Mouse (Mus musculus) forebrain, postnatal 0 days (tissue): ENCODE measurements at regions not wholly inside any gene's neighbourhood (a gene's known extent, or its start where the extent isn't known, plus 50 kb on each side); places are given as distances from the start of the nearest gene placed in this dataset.

ENCODE experiments used
- ATAC-seq: fragments of 200-750 bp; cut with Nextera tagmentation; 2 replicates; pipeline ENCODE4 v1.8.0; 2017; ENCODE audit warnings: mild to moderate bottlenecking, moderate library complexity
- DNase-seq: peaks from one replicate; pipeline ENCODE4 v3.0.0-alpha.2; 2015
- H3K27ac ChIP-seq: fragments of 300-500 bp; sonication (generic); 2 replicates; pipeline ENCODE4 v1.5.1; 2014; ENCODE audit warnings: low read depth, mild to moderate bottlenecking, antibody characterized with exemption, low read length, moderate library complexity, mixed read lengths
- H3K27me3 ChIP-seq: fragments of 300-500 bp; sonication (generic); 2 replicates; pipeline ENCODE4 v1.6.1; 2014; ENCODE audit warnings: mild to moderate bottlenecking, low read length, mixed read lengths; ENCODE audit not compliant: insufficient read depth
- H3K36me3 ChIP-seq: fragments of 300-500 bp; sonication (generic); 2 replicates; pipeline ENCODE4 v1.6.1; 2014; ENCODE audit warnings: mild to moderate bottlenecking, moderate library complexity; ENCODE audit not compliant: insufficient read depth
- H3K4me1 ChIP-seq: fragments of 300-500 bp; sonication (generic); 2 replicates; pipeline ENCODE4 v1.6.1; 2014; ENCODE audit warnings: antibody characterized with exemption; ENCODE audit not compliant: insufficient read depth
- H3K4me2 ChIP-seq: fragments of 300-500 bp; sonication (generic); 2 replicates; pipeline ENCODE4 v1.6.1; 2014; ENCODE audit warnings: low read depth, mild to moderate bottlenecking, moderate library complexity
- H3K4me3 ChIP-seq: fragments of 300-500 bp; sonication (generic); 2 replicates; pipeline ENCODE4 v1.5.1; 2014; ENCODE audit warnings: low read depth, low read length, mixed read lengths
- H3K9ac ChIP-seq: fragments of 300-500 bp; sonication (generic); 2 replicates; pipeline ENCODE4 v1.6.1; 2014; ENCODE audit warnings: mild to moderate bottlenecking
- H3K9me3 ChIP-seq: fragments of 300-500 bp; sonication (generic); 2 replicates; pipeline ENCODE4 v1.6.1; 2016; ENCODE audit warnings: low read length
- CTCF ChIP-seq: sonication (generic); IDR thresholded peaks from 2 replicates; pipeline ENCODE4 v1.5.1; 2016; ENCODE audit warnings: antibody characterized with exemption, control low read depth, low read depth
- WGBS: fragments of 180-500 bp; shearing (Covaris S2); extraction: QIAGEN DNeasy Blood & Tissue Kit; methylation state at CpG from one replicate; pipeline ENCODE4 v1.1.7; 2014; 5-methylcytosine and 5-hydroxymethylcytosine counted together

DNA sequence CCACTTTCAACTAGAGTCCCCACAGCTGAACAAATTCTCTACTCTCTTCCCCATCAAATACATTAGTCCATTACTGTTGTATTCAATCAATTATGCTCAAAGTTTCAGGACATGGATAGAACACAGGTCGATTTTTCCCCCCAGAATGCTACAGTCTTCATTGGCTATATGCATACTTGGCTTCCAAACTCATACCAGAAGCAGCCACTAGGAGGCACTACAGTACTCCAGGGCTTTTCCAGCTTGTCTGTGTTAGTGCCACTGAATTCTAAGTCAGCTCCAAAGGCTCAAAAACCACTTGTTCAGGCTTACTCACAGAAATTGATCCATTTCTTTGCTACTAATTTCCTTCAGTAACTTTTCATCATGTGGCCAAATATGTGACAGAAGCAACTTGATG lies 371.9 kb upstream of the Cdh4 start:
- H3K27me3 ChIP-seq: no peaks in the 10 kb centered on the region
- H3K9me3 ChIP-seq: no peaks in the 10 kb centered on the region
- no peak for ATAC-seq
- 44% methylated on average over 1 of the region's 1 CpGs for WGBS
- TF ChIP-seq CTCF: peak; percentile 68
- H3K9ac ChIP-seq: no peak overlapping the region
- DNase-seq: peak; percentile 51
- H3K36me3 ChIP-seq: no peaks in the 10 kb centered on the region
- no peak overlapping the region for H3K4me2 ChIP-seq
- H3K4me3 ChIP-seq: no peak overlapping the region
- no peaks in the 10 kb centered on the region for H3K4me1 ChIP-seq
- H3K27ac ChIP-seq: no peak overlapping the region

DNA sequence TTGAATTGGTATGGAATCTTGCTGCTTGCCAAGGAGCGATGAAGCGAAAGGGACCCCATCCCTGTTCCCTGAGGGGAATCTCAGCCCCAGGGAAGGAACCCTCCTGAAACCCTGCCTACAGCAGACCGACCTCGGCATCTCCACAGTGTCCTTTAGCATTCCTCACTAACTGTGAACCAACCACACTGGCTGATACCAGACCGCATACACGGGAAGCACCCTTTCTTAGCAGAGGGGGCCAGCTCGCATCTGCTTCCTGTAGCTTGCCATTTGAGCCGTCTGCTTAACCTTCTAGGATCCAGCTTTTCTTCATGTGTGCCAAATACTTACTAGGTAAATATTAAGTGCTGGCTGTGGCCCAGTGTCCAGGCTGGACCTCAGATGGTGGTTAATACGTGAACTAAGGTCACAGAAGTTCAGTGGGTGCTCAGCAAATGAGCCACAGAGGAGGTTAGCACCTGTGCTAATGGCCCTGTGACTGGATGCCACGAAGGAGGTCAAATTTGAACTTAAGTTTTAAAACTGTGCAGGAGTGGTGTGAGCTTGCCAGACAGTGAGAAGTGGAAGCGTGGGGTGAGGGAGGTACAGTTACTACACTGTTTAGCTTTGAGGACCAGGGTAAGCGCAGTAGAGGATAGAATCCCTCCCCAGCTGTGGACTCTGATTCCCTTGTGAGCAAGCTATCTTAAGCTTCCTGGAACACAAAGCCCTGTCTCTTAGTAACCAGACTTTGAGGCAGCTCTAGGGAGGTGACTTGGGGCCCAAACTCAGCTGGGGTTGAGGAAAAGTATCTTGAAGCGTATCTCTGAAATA lies 361.6 kb upstream of the Cdh4 start:
- Histone ChIP-seq H3K36me3 (no peaks in the 10 kb centered on the region), H3K27ac (no peak overlapping the region), H3K4me2 (no peak overlapping the region), H3K9me3 (no peaks in the 10 kb centered on the region), H3K27me3 (no peaks in the 10 kb centered on the region), H3K9ac (no peak overlapping the region), H3K4me1 (no peaks in the 10 kb centered on the region), H3K4me3 (no peak overlapping the region)
- ATAC-seq (no peak), DNase-seq (no peak)
- 69% methylated on average over 13 of the region's 13 CpGs for WGBS
- no peak for TF ChIP-seq CTCF

DNA sequence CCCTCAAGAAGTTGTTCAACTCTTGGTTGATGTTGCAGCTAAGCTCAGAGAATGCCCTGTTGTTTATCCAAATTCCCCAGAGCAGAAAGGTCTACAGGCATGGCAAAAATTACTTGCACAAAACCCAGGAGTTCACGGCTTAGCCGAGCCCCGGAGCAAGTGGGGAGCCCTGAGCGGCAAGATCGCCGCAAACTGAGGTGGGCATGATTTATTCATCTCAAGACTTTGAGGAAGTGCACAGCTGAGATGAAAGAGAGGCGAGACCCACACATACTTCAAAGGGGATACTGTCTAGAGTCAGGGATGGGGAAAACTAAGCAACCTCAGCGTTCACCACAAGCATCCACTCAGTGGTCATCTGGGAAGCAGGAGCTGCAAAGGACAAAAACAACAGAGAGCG lies 355.3 kb upstream of the Cdh4 start:
- DNase-seq (no peak), ATAC-seq (no peak)
- H3K4me1 ChIP-seq: no peaks in the 10 kb centered on the region
- H3K27ac ChIP-seq: no peak overlapping the region
- WGBS: 90% methylated on average over 9 of the region's 9 CpGs
- H3K9ac ChIP-seq: no peak overlapping the region
- no peak overlapping the region for H3K4me2 ChIP-seq
- no peaks in the 10 kb centered on the region for H3K27me3 ChIP-seq
- no peak overlapping the region for H3K4me3 ChIP-seq
- TF ChIP-seq CTCF: no peak
- no peaks in the 10 kb centered on the region for H3K9me3 ChIP-seq
- no peaks in the 10 kb centered on the region for H3K36me3 ChIP-seq

DNA sequence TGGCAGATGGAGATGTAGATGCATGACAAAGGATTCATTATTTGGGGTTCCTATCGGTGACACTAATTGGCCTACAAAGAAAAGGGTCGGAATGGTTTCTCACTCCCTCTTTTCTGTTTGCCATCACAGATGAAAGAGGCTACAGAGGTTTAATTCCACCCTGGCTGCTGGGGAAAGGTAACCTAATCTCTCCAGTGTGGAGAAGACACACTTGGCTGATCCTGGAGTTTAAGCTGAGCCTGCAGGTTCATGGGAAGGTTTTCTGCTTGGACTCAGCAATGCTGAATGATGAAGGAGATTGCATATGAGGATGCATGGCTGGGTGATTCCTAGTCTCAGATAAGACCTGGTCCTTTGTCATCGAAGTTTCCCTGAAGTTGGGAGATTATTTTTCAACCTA lies 350.8 kb upstream of the Cdh4 start:
- Histone ChIP-seq H3K9ac (no peak overlapping the region), H3K36me3 (no peaks in the 10 kb centered on the region), H3K4me1 (no peaks in the 10 kb centered on the region), H3K4me2 (no peak overlapping the region), H3K27ac (no peak overlapping the region), H3K9me3 (no peaks in the 10 kb centered on the region), H3K27me3 (no peaks in the 10 kb centered on the region), H3K4me3 (no peak overlapping the region)
- no peak for TF ChIP-seq CTCF
- DNase-seq: no peak
- 33% methylated on average over 3 of the region's 3 CpGs for WGBS
- ATAC-seq: no peak

DNA sequence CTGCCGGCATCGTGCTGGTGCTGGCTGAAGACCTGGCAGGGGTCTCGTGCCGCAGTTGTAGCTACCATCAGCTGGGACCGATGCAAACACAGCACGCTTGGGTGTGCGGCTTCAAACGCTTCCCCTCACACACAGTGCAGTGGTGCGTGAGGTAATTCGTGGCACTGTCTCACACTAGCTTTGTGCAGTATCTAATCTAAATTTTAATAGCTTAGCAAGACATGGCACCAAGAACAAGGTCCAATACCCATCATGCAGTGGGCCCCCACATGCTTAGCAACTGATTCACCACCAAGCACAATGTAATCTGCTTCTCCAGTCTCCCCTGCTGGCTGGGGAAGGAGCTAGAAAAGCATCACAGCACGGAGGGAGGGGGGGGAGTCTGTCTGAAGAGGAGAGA lies 348.2 kb upstream of the Cdh4 start:
- Histone ChIP-seq H3K27me3 (no peaks in the 10 kb centered on the region), H3K36me3 (no peaks in the 10 kb centered on the region), H3K9me3 (no peaks in the 10 kb centered on the region), H3K4me1 (no peaks in the 10 kb centered on the region), H3K4me3 (no peak overlapping the region), H3K4me2 (peak overlapping the region; percentile 23), H3K27ac (no peak overlapping the region), H3K9ac (no peak overlapping the region)
- ATAC-seq (peak; percentile 89), DNase-seq (peak; percentile 58)
- peak; percentile 40 for TF ChIP-seq CTCF
- WGBS: 16% methylated on average over 11 of the region's 11 CpGs

DNA sequence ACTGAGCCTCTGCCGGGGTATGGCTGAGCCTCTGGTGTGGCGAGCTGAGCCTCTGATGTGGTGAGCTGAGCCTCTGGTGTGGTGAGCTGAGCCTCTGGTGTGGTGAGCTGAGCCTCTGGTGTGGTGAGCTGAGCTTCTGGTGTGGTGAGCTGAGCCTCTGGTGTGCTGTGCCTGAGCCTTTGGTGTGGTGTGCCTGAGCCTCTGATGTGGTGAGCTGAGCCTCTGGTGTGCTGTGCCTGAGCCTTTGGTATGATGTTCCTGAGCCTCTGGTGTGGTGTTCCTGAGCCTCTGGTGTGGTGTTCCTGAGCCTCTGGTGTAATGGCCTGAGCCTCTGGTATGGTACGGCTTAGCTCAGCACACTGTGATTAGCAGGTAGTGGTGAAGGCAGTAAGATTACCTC lies 346.2 kb upstream of the Cdh4 start:
- no peak for DNase-seq
- H3K4me2 ChIP-seq: no peak overlapping the region
- H3K4me1 ChIP-seq: no peaks in the 10 kb centered on the region
- no peaks in the 10 kb centered on the region for H3K27me3 ChIP-seq
- WGBS: 96% methylated on average over 3 of the region's 3 CpGs
- no peaks in the 10 kb centered on the region for H3K9me3 ChIP-seq
- H3K27ac ChIP-seq: no peak overlapping the region
- ATAC-seq: no peak
- TF ChIP-seq CTCF: no peak
- no peaks in the 10 kb centered on the region for H3K36me3 ChIP-seq
- no peak overlapping the region for H3K9ac ChIP-seq
- no peak overlapping the region for H3K4me3 ChIP-seq

DNA sequence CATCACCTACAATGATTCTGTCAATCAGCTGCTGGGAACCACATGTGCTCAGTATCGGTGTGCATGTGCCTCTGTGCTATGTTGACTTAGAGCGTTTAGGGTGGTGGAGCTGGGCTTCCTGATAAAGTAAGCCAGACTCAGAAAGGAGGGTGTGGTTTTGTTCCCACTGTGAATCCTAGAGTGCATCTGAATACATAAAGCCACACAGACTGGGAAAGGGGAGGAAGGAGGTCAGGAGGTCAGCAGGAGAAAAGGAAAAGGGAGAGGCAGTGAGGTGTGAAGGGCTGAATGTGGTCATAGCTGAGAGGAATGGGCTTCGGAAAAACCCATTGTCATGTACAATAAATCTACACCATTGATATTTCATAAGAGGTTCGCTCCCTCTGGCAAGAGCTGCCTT lies 345.4 kb upstream of the Cdh4 start:
- H3K4me3 ChIP-seq: no peak overlapping the region
- DNase-seq: no peak
- no peaks in the 10 kb centered on the region for H3K4me1 ChIP-seq
- ATAC-seq: no peak
- no peak for TF ChIP-seq CTCF
- no peak overlapping the region for H3K9ac ChIP-seq
- WGBS: 48% methylated on average over 4 of the region's 4 CpGs
- no peak overlapping the region for H3K27ac ChIP-seq
- no peaks in the 10 kb centered on the region for H3K27me3 ChIP-seq
- no peaks in the 10 kb centered on the region for H3K36me3 ChIP-seq
- no peaks in the 10 kb centered on the region for H3K9me3 ChIP-seq
- no peak overlapping the region for H3K4me2 ChIP-seq
